Mouse (Mus musculus) C2C12 (cell line): ENCODE data around the gene Rgs7bp. TPM values are rescaled to one million over a fixed set of nuclear protein-coding genes. Genes with fewer than 3 reads are reported as not detected.
"Not testable (repeated sequence)": the region's sequence is repeated elsewhere in the genome, so short reads cannot be mapped to it uniquely, and the experiment has no call there.

Source experiments
- H3K27me3 ChIP-seq: one replicate; pipeline ENCODE4 v1.6.1; 2011; ENCODE audit not compliant: control insufficient read depth, insufficient read depth, insufficient read length
- H3K36me3 ChIP-seq: one replicate; pipeline ENCODE4 v1.6.1; 2011; ENCODE audit not compliant: control insufficient read depth, insufficient read depth
- H3K4me3 ChIP-seq: one replicate; pipeline ENCODE4 v1.5.1; 2011; ENCODE audit warnings: mild to moderate bottlenecking, control low read depth; ENCODE audit not compliant: poor library complexity, insufficient read depth, severe bottlenecking
- H3K79me2 ChIP-seq: one replicate; pipeline ENCODE4 v1.6.1; 2011; ENCODE audit not compliant: control insufficient read depth, insufficient read depth
- H3K79me3 ChIP-seq: one replicate; pipeline ENCODE4 v1.6.1; 2011; ENCODE audit warnings: low read depth, control low read depth
- H3ac ChIP-seq: one replicate; pipeline ENCODE3; 2011; ENCODE audit warnings: low read depth; ENCODE audit not compliant: control insufficient read depth, insufficient read length
- CEBPB ChIP-seq: IDR thresholded peaks from one replicate; pipeline ENCODE4 v1.6.1; 2011; ENCODE audit warnings: low read depth, mild to moderate bottlenecking, control low read depth, moderate library complexity
- CTCF ChIP-seq: IDR thresholded peaks from one replicate; pipeline ENCODE4 v1.5.1; 2011; ENCODE audit not compliant: control insufficient read depth, insufficient read depth, insufficient read length
- FOSL1 ChIP-seq: IDR thresholded peaks from one replicate; pipeline ENCODE4 v1.8.0; 2011; ENCODE audit warnings: mild to moderate bottlenecking, low read length; ENCODE audit not compliant: poor library complexity, insufficient read depth, severe bottlenecking
- MAX ChIP-seq: IDR thresholded peaks from one replicate; pipeline ENCODE4 v1.6.1; 2011; ENCODE audit warnings: mild to moderate bottlenecking, control low read depth
- MYOD1 ChIP-seq: IDR thresholded peaks from one replicate; pipeline ENCODE4 v1.6.1; 2011; ENCODE audit warnings: low read depth; ENCODE audit not compliant: control insufficient read depth, insufficient read length
- MYOG ChIP-seq: IDR thresholded peaks from one replicate; pipeline ENCODE4 v1.6.1; 2011; ENCODE audit not compliant: control insufficient read depth, insufficient read length; ENCODE audit errors: extremely low read depth
- USF1 ChIP-seq: IDR thresholded peaks from one replicate; pipeline ENCODE4 v1.6.1; 2011; ENCODE audit warnings: low read depth, mild to moderate bottlenecking, control low read depth, moderate library complexity
- polyA plus RNA-seq: library from polyadenylated mRNA; unstranded; fragments of >200 nt; fragmentation: generic; extraction: Trizol; gene quantifications from one replicate; pipeline ENCODE4 v1.2.1, GENCODE M21; 2012; ENCODE audit warnings: missing spikeins

Gene Rgs7bp
- polyA plus RNA-seq, 1 experiment, result not detected

GRCm38 (mm10) chr13:104930814-104931213, 123.9 kb downstream of the Rgs7bp start:
- peaks cover 6% of the 10 kb centered on the region for H3K27me3 ChIP-seq
- H3K79me2 ChIP-seq, result no peaks in the 10 kb centered on the region
- no peaks in the 10 kb centered on the region for H3K36me3 ChIP-seq
- TF ChIP-seq CTCF (no peak), MYOD1 (no peak), MYOG (no peak), CEBPB (no peak), MAX (no peak), FOSL1 (no peak), USF1 (no peak)
- no peak overlapping the region for H3ac ChIP-seq
- H3K4me3 ChIP-seq, result no peak overlapping the region
- no peaks in the 10 kb centered on the region for H3K79me3 ChIP-seq

- no peak overlapping the region for H3K4me3 ChIP-seq
- no peak for TF ChIP-seq MYOD1
- TF ChIP-seq USF1, result no peak
- no peak for TF ChIP-seq MYOG
- TF ChIP-seq CTCF, result no peak
- TF ChIP-seq FOSL1, result no peak
- TF ChIP-seq CEBPB, result no peak
- TF ChIP-seq MAX, result no peak
- no peaks in the 10 kb centered on the region for H3K36me3 ChIP-seq
- no peaks in the 10 kb centered on the region for H3K79me3 ChIP-seq
- H3K79me2 ChIP-seq, result no peaks in the 10 kb centered on the region
- no peak overlapping the region for H3ac ChIP-seq
- no peaks in the 10 kb centered on the region for H3K27me3 ChIP-seq
Observed at GRCm38 (mm10) chr13:104918663-104919062, 136.1 kb downstream of the Rgs7bp start.

- H3K79me3 ChIP-seq, H3K4me3 ChIP-seq, H3K79me2 ChIP-seq, H3ac ChIP-seq, H3K27me3 ChIP-seq, H3K36me3 ChIP-seq: not testable (repeated sequence)
Observed at GRCm38 (mm10) chr13:104916771-104917170, 138.0 kb downstream of the Rgs7bp start.

GRCm38 (mm10) chr13:104916106-104916505, 138.6 kb downstream of the Rgs7bp start:
- Histone ChIP-seq H3K36me3 (no peaks in the 10 kb centered on the region), H3K79me3 (no peaks in the 10 kb centered on the region), H3K4me3 (no peak overlapping the region), H3K79me2 (no peaks in the 10 kb centered on the region), H3K27me3 (no peaks in the 10 kb centered on the region), H3ac (no peak overlapping the region)
- TF ChIP-seq MYOG (no peak), CEBPB (no peak), MYOD1 (no peak), MAX (no peak), CTCF (no peak), USF1 (no peak), FOSL1 (no peak)

- Histone ChIP-seq H3K79me2 (no peaks in the 10 kb centered on the region), H3K27me3 (no peaks in the 10 kb centered on the region), H3K79me3 (no peaks in the 10 kb centered on the region), H3K36me3 (no peaks in the 10 kb centered on the region), H3K4me3 (no peak overlapping the region), H3ac (no peak overlapping the region)
- TF ChIP-seq MYOG (no peak), MAX (no peak), CTCF (no peak), CEBPB (no peak), MYOD1 (no peak)
Observed at GRCm38 (mm10) chr13:104914288-104914895, 140.3 kb downstream of the Rgs7bp start.

- not testable (repeated sequence) for H3K4me3 ChIP-seq, H3K36me3 ChIP-seq, H3ac ChIP-seq, H3K79me3 ChIP-seq, H3K27me3 ChIP-seq, H3K79me2 ChIP-seq
Observed at GRCm38 (mm10) chr13:104911626-104912025, 143.1 kb downstream of the Rgs7bp start.

GRCm38 (mm10) chr13:104911006-104911405, 143.7 kb downstream of the Rgs7bp start:
- H3ac ChIP-seq, H3K27me3 ChIP-seq, H3K36me3 ChIP-seq, H3K79me3 ChIP-seq, H3K79me2 ChIP-seq, H3K4me3 ChIP-seq: not testable (repeated sequence)
